In genomic region chr2:90636853-90637252, GRCm38 (mm10) we compare ENCODE assay signal across 22 mouse cellular contexts. TPM values are rescaled to one million over a fixed set of nuclear protein-coding genes. Genes with fewer than 3 reads are reported as not detected.
DNase-seq lines count a peak whose midpoint lies in the region; TF ChIP-seq lines count a peak whose summit lies in the region.
"Had no signal": no experiment of that assay in that cellular context is flagged by ENCODE, and none has a peak within 500 bp of the region (broad histone marks: within the 10 kb centered on the region; RNA-seq: fewer than 3 reads in every experiment).

No protein-coding gene starts in this region.

- H3K36me3 ChIP-seq in testis, adult 2 months (ENCODE audit: control insufficient read depth, insufficient read depth, low read length): no peaks in the 10 kb centered on the region
- H3K36me3 ChIP-seq: embryonic facial prominence, embryonic 15.5 days; heart, embryonic 15.5 days; hindbrain, embryonic 10.5 days; intestine, embryonic 15.5 days had no signal

- DNase-seq in testis, postnatal 14 days (ENCODE audit: low spot score): no peak
- DNase-seq in ES-CJ7 (ENCODE audit: low read depth, low spot score) (peak; percentile 42), ZHBTc4 (ENCODE audit: low read depth, low spot score) (peak; percentile 57)
- no peak for DNase-seq in thymus, postnatal 4 days
- no peak for DNase-seq in frontal cortex, postnatal 10 days (ENCODE audit: low spot score in 2 of 2)
- DNase-seq: adrenal gland, adult 8-10 months; adrenal gland, postnatal 36 days; B cell, adult 2 months; cerebellum, adult 2 months; cerebellum, postnatal 10 days; embryo, embryonic 11 days; forebrain, postnatal 0 days; gastrocnemius, adult 2 months; gastrocnemius, postnatal 25 days; heart, postnatal 14 days; kidney, adult 2 months had no signal

- TF ChIP-seq CTCF in testis, adult 2 months (IDR thresholded peaks at IDR 0.05; ENCODE audit: control insufficient read depth, insufficient read depth, insufficient replicate concordance, low read depth, low read length): no peak

- no peak for TF ChIP-seq POLR2A in testis, adult 2 months (IDR thresholded peaks at IDR 0.05; ENCODE audit: control insufficient read depth, low read depth, low read length)

- no peaks in the 10 kb centered on the region for H3K27me3 ChIP-seq in testis, adult 2 months (ENCODE audit: control insufficient read depth, insufficient read depth, low read length)
- H3K27me3 ChIP-seq: embryonic facial prominence, embryonic 15.5 days; heart, embryonic 15.5 days; intestine, embryonic 15.5 days had no signal

- peak overlapping the region; percentile 55 for H3K4me3 ChIP-seq in testis, adult 2 months (ENCODE audit: control insufficient read depth, low read depth, low read length)
- H3K4me3 ChIP-seq: embryonic facial prominence, embryonic 15.5 days; gastrocnemius, adult 2 months; heart, embryonic 15.5 days; hindbrain, embryonic 10.5 days; intestine, embryonic 15.5 days had no signal

- H3K27ac ChIP-seq in testis, adult 2 months (ENCODE audit: control insufficient read depth, insufficient read depth, low read depth, low read length): no peak overlapping the region
- H3K27ac ChIP-seq: embryonic facial prominence, embryonic 15.5 days; gastrocnemius, adult 2 months; heart, embryonic 15.5 days; hindbrain, embryonic 10.5 days; hindbrain, embryonic 14.5 days; intestine, embryonic 15.5 days had no signal

- H3K4me1 ChIP-seq in testis, adult 2 months (ENCODE audit: control insufficient read depth, insufficient read depth, low read length): peaks cover 2% of the 10 kb centered on the region

RNA-seq across cellular contexts. Expression of gene Nup160, which starts 40.2 kb away (rescaled TPM):
- 19.3 and 28.0 TPM in 2 replicates for polyA plus RNA-seq in testis, adult 2 months (2012; rRNA removed)

RNA-seq across cellular contexts. Expression of gene Ptprj, which starts 56.4 kb away (rescaled TPM):
- polyA plus RNA-seq in testis, adult 2 months (2012; rRNA removed): 9.1 and 9.3 TPM in 2 replicates

Comparison
In these comparisons a context has a peak if more than half of its experiments do, and no peak if none do; other contexts are left out.
1. DNase-seq: peak in ES-CJ7 (single experiment) and ZHBTc4 (single experiment); none in testis, postnatal 14 days (single experiment), thymus, postnatal 4 days (single experiment) and frontal cortex, postnatal 10 days (0 of 2).